Mouse (Mus musculus): ENCODE data around the gene Taok1. TPM values are rescaled to one million over a fixed set of nuclear protein-coding genes. Genes with fewer than 3 reads are reported as not detected.
"Not testable (repeated sequence)": the region's sequence is repeated elsewhere in the genome, so short reads cannot be mapped to it uniquely, and the experiment has no call there.

Gene Taok1
- polyA plus RNA-seq, 1 experiment from 2014 or later: 18.5 TPM

- Histone ChIP-seq H3K9me3 (no peaks in the 10 kb centered on the region), H3K9ac (no peak overlapping the region), H3K4me3 (no peak overlapping the region), H3K27ac (no peak overlapping the region), H3K4me2 (replicated peaks) (no peak overlapping the region), H3K4me1 (no peaks in the 10 kb centered on the region), H3K27me3 (replicated peaks) (no peaks in the 10 kb centered on the region), H3K36me3 (no peaks in the 10 kb centered on the region)
- no peak for ATAC-seq (ENCODE audit: low FRiP score, low read depth)
- 97% methylated on average over 2 of the region's 2 CpGs for WGBS
Measured at GRCm38 (mm10) chr11:77530862-77531261, 76.8 kb downstream of the Taok1 start.

- Histone ChIP-seq H3K4me1 (no peaks in the 10 kb centered on the region), H3K9ac (no peak overlapping the region), H3K27ac (no peak overlapping the region), H3K4me2 (replicated peaks) (no peak overlapping the region), H3K36me3 (no peaks in the 10 kb centered on the region), H3K4me3 (no peak overlapping the region), H3K27me3 (replicated peaks) (no peaks in the 10 kb centered on the region), H3K9me3 (no peaks in the 10 kb centered on the region)
- no peak for ATAC-seq (ENCODE audit: low FRiP score, low read depth)
- WGBS: 93% methylated on average over 3 of the region's 3 CpGs
Measured at GRCm38 (mm10) chr11:77529644-77530043, 78.0 kb downstream of the Taok1 start.

DNA sequence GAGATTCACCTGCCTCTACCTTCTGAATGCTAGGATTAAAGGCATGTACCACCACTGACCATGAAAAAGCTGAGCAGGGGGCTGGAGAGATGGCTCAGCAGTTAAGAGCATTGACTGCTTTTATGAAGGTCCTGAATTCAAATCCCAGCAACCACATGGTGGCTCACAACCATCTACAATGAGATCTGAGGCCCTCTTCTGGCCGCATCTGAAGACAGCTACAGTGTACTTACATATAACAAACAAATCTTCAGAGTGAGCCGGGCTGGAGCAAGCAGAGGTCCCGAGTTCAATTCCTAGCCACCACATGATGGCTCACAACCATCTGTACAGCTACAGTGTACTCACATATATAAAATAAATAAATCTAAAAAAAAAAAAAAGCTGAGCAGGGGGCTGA is 79.2 kb downstream of the Taok1 start:
- H3K27ac ChIP-seq; H3K4me2 ChIP-seq (replicated peaks); ATAC-seq (ENCODE audit: low FRiP score, low read depth); H3K4me1 ChIP-seq; H3K9ac ChIP-seq; H3K36me3 ChIP-seq; H3K27me3 ChIP-seq (replicated peaks); H3K4me3 ChIP-seq; H3K9me3 ChIP-seq: not testable (repeated sequence)
- 85% methylated on average over 3 of the region's 3 CpGs for WGBS

DNA sequence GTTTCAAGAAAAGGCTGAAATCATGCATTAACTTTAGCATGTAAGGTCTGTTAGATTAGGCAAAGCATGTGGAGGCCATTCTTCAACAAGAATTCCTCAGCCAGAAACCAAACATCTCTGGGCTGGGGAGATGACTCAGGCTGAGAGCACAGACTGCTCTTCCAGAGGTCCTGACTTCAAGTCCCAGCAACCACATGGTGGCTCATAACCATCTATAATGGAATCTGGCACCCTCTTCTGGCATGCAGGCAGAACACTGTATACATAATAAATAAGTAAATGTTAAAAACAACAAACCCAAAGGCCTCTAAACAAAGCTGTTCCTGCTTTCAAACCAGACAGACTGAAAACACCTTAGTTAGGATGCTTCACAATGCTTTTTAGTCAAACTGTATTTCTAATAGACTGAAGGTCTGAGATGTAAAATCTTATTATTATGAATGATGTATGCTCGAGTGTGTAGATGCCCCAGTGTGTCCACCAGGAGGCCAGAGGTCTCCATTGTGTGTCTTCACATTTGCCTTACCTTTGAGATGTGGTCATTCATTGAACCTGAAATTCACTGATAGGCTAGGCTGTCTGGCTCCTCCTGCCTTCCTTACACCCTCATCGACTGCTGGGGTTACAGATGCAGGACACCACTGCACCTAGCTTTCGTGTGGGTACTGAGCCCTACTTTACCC is 81.7 kb downstream of the Taok1 start:
- ATAC-seq (ENCODE audit: low FRiP score, low read depth): no peak
- H3K4me2 ChIP-seq (replicated peaks): no peak overlapping the region
- H3K4me1 ChIP-seq: no peaks in the 10 kb centered on the region
- no peak overlapping the region for H3K27ac ChIP-seq
- H3K36me3 ChIP-seq: no peaks in the 10 kb centered on the region
- H3K4me3 ChIP-seq: no peak overlapping the region
- H3K9ac ChIP-seq: no peak overlapping the region
- H3K9me3 ChIP-seq: no peaks in the 10 kb centered on the region
- 82% methylated on average over 3 of the region's 3 CpGs for WGBS
- no peaks in the 10 kb centered on the region for H3K27me3 ChIP-seq (replicated peaks)

- H3K4me1 ChIP-seq: peaks cover 7% of the 10 kb centered on the region
- 56% methylated on average over 5 of the region's 5 CpGs for WGBS
- H3K4me2 ChIP-seq (replicated peaks): no peak overlapping the region
- H3K27ac ChIP-seq: no peak overlapping the region
- no peak overlapping the region for H3K4me3 ChIP-seq
- H3K27me3 ChIP-seq (replicated peaks): peaks cover 14% of the 10 kb centered on the region
- H3K36me3 ChIP-seq: no peaks in the 10 kb centered on the region
- ATAC-seq (ENCODE audit: low FRiP score, low read depth): no peak
- no peaks in the 10 kb centered on the region for H3K9me3 ChIP-seq
- no peak overlapping the region for H3K9ac ChIP-seq
Measured at GRCm38 (mm10) chr11:77520601-77521529, 86.8 kb downstream of the Taok1 start.

- Histone ChIP-seq H3K4me3 (no peak within 1 kb of the TSS), H3K27me3 (replicated peaks) (peaks cover 26% of the 10 kb centered on the region), H3K9ac (no peak within 1 kb of the TSS), H3K9me3 (no peaks in the 10 kb centered on the region), H3K36me3 (no peaks in the 10 kb centered on the region), H3K4me1 (peaks cover 25% of the 10 kb centered on the region), H3K27ac (no peak within 1 kb of the TSS), H3K4me2 (replicated peaks) (no peak within 1 kb of the TSS)
- WGBS: 76% methylated on average over 5 of the region's 5 CpGs
- no peak for ATAC-seq (ENCODE audit: low FRiP score, low read depth)
Measured at GRCm38 (mm10) chr11:77519043-77519442, 88.6 kb downstream of the Taok1 start, which contains the start of gene Gm10392. Gene Gm10392 (minus strand): TSS chr11:77519198.

GRCm38 (mm10) chr11:77518051-77518798 is 89.4 kb downstream of the Taok1 start:
- 79% methylated on average over 27 of the region's 27 CpGs for WGBS
- no peak for ATAC-seq (ENCODE audit: low FRiP score, low read depth)
- Histone ChIP-seq H3K4me3 (no peak overlapping the region), H3K36me3 (no peaks in the 10 kb centered on the region), H3K4me1 (peaks cover 32% of the 10 kb centered on the region), H3K9me3 (no peaks in the 10 kb centered on the region), H3K27me3 (replicated peaks) (peaks cover 26% of the 10 kb centered on the region), H3K27ac (no peak overlapping the region), H3K9ac (no peak overlapping the region), H3K4me2 (replicated peaks) (no peak overlapping the region)

GRCm38 (mm10) chr11:77516553-77517425 is 90.8 kb downstream of the Taok1 start:
- Histone ChIP-seq H3K4me3 (no peak overlapping the region), H3K4me2 (replicated peaks) (peak overlapping the region; percentile 93; the same call in 1 of the 2 replicates), H3K9ac (no peak overlapping the region), H3K9me3 (no peaks in the 10 kb centered on the region), H3K36me3 (no peaks in the 10 kb centered on the region), H3K27ac (no peak overlapping the region), H3K27me3 (replicated peaks) (peaks cover 26% of the 10 kb centered on the region), H3K4me1 (peaks cover 39% of the 10 kb centered on the region)
- ATAC-seq (ENCODE audit: low FRiP score, low read depth): no peak
- WGBS: 42% methylated on average over 5 of the region's 5 CpGs

DNA sequence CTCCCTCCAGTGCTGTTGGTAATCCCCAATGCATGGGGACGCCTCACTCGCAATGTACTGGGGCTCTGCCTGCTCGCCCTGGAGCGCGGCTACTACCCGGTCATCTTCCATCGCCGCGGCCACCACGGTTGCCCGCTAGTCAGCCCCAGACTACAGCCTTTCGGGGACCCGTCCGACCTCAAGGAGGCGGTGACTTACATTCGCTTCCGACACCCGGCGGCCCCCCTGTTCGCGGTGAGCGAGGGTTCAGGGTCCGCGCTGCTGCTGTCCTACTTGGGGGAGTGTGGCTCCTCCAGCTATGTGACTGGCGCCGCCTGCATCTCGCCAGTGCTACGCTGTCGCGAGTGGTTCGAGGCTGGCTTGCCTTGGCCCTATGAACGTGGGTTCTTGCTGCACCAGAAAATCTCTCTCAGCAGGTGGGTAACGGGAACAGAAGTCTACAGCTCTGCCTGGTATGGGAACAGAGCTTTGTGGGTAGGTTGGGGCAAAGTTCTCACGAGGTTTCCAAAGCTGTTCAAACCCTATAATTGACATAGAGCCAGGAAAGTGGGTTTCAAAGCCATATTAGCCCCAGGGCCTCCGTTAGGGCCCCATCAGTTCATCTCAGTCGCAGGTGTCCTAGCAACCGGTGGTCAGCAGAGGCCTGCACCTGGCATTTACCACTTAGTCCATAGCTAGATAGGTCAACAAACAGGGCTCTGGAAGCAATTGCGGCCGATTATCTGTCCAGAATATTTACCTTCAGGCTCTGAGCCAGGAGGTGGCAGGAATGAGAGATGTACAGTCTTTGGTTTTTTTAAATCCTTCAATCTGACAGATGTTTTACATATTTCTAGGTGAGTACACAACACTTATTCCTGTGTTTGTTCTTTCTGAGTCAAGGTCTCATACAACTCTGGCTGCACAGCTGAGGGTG is 91.7 kb downstream of the Taok1 start, which contains the start of gene Trp53i13:
Gene Trp53i13 (minus strand): TSS at position 344 of the 916 bp plus-strand sequence.
- no peak within 1 kb of the TSS for H3K27ac ChIP-seq
- H3K4me2 ChIP-seq (replicated peaks): peak within 1 kb of the TSS; percentile 93
- peaks cover 39% of the 10 kb centered on the region for H3K4me1 ChIP-seq
- peak within 1 kb of the TSS; percentile 58 for H3K9ac ChIP-seq
- ATAC-seq (ENCODE audit: low FRiP score, low read depth): no peak; the same call in 1 of the 2 replicates
- H3K36me3 ChIP-seq: no peaks in the 10 kb centered on the region
- peaks cover 26% of the 10 kb centered on the region for H3K27me3 ChIP-seq (replicated peaks)
- no peaks in the 10 kb centered on the region for H3K9me3 ChIP-seq
- peak within 1 kb of the TSS; percentile 49 for H3K4me3 ChIP-seq
- WGBS: 6% methylated on average over 39 of the region's 39 CpGs

- Histone ChIP-seq H3K4me1 (peaks cover 36% of the 10 kb centered on the region), H3K9ac (peak within 1 kb of the TSS; percentile 58), H3K36me3 (no peaks in the 10 kb centered on the region), H3K4me2 (replicated peaks) (peak within 1 kb of the TSS; percentile 93), H3K27me3 (replicated peaks) (peaks cover 26% of the 10 kb centered on the region), H3K9me3 (no peaks in the 10 kb centered on the region), H3K27ac (no peak within 1 kb of the TSS), H3K4me3 (peak within 1 kb of the TSS; percentile 58)
- peak; percentile 51 for ATAC-seq (ENCODE audit: low FRiP score, low read depth)
- under 1% methylated on average over 72 of the region's 72 CpGs for WGBS
Measured at GRCm38 (mm10) chr11:77514832-77515636, 92.6 kb downstream of the Taok1 start, which contains the start of gene Abhd15. Gene Abhd15 (plus strand): TSS chr11:77515121.
